In the genomic region with DNA sequence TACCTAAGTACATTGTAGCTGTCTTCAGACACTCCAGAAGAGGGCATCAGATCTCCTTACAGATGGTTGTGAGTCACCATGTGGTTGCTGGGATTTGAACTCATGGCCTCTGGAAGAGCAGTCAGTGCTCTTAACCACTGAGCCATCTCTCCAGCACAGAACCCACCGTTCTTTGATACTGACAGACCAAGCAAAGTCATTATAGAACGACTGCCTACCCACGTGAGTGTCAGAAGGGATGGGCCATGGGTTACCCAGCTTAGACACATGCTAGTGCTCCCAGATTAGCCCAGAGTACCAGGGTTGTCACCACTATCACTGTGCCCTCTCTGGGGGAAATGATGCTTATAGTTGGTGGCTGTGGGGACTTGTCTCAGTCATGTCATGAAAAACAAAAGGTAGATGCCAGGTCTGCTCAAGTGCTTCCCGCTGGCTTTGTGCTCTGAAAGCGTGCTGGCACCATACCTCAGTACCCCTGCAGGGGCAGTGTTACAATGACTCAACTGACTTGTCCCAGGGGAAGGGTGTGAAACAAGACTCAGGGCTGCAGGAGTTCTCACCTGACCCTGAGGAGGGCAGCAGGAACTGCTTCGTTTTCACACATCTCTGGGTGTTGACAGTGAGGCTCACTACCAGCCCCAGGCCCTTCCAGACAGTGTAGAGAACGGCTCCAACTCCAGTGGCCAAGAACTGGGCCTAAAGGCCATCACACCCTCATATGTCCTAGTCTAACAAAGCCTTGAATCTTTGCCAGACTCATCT, we compare ENCODE assay signal across 8 mouse cellular contexts.
A peak's percentile ranks its signal among the peaks of the same experiment; 100 is the strongest.
DNase-seq lines count a peak whose midpoint lies in the region; ATAC-seq and TF ChIP-seq lines count a peak whose summit lies in the region.

No protein-coding gene starts in this region.

- 59% methylated on average over 7 of the region's 7 CpGs for WGBS in hindbrain, embryonic 10.5 days
- WGBS in midbrain, embryonic 11.5 days, result 54% methylated on average over 7 of the region's 7 CpGs

- no peak overlapping the region for H3K4me3 ChIP-seq in layer of hippocampus, adult 2 months
- H3K4me3 ChIP-seq in hindbrain, embryonic 10.5 days, result no peak overlapping the region
- no peak overlapping the region for H3K4me3 ChIP-seq in midbrain, embryonic 11.5 days (ENCODE audit: low read depth, low read length)

- peak overlapping the region; percentile 3; the same call in 1 of the 2 replicates for H3K27ac ChIP-seq in layer of hippocampus, adult 2 months
- H3K27ac ChIP-seq in hindbrain, embryonic 10.5 days, result peak overlapping the region; percentile 46; the same call in 1 of the 2 replicates
- H3K27ac ChIP-seq in midbrain, embryonic 11.5 days (ENCODE audit: low read depth, low read length), result no peak overlapping the region

- peak; percentile 43 for ATAC-seq in midbrain, embryonic 11.5 days (ENCODE audit: low FRiP score)

- no peak overlapping the region for H3K9ac ChIP-seq in midbrain, embryonic 11.5 days (ENCODE audit: low read length)

- no peaks in the 10 kb centered on the region for H3K9me3 ChIP-seq in hindbrain, embryonic 10.5 days
- H3K9me3 ChIP-seq in midbrain, embryonic 11.5 days (ENCODE audit: control insufficient read depth, low read length), result no peaks in the 10 kb centered on the region

- no peaks in the 10 kb centered on the region for H3K27me3 ChIP-seq in hindbrain, embryonic 10.5 days (ENCODE audit: insufficient read depth, poor library complexity, severe bottlenecking)
- no peaks in the 10 kb centered on the region for H3K27me3 ChIP-seq in midbrain, embryonic 11.5 days (ENCODE audit: control insufficient read depth, insufficient read depth, low read length)

- peaks cover 53% of the 10 kb centered on the region for H3K4me1 ChIP-seq in hindbrain, embryonic 10.5 days (replicated peaks)
- H3K4me1 ChIP-seq in midbrain, embryonic 11.5 days (ENCODE audit: control insufficient read depth, insufficient read depth, low read length), result peaks cover 19% of the 10 kb centered on the region

- H3K4me2 ChIP-seq in midbrain, embryonic 11.5 days, result no peak overlapping the region

- TF ChIP-seq CTCF in layer of hippocampus, adult 2 months (conservative IDR thresholded peaks at IDR 0.05), result peak; percentile 34

- no peak for DNase-seq in layer of hippocampus, adult 2 months (ENCODE audit: low spot score in 2 of 2)
- DNase-seq in layer of hippocampus, postnatal 14 days (ENCODE audit: low spot score in 2 of 2), result no peak
- peak; percentile 67 for DNase-seq in NIH3T3 (ENCODE audit: low read depth)
- no peak for DNase-seq in hindbrain, embryonic 10.5 days (ENCODE audit: low spot score)
- peak; percentile 92 for DNase-seq in midbrain, embryonic 11.5 days (ENCODE audit: low spot score, missing footprints)
- DNase-seq in right cerebral cortex, postnatal 4 days, result no peak
- no peak for DNase-seq in urinary bladder, postnatal 14 days (ENCODE audit: low spot score)
- DNase-seq in thymus, postnatal 14 days, result no peak

- no peaks in the 10 kb centered on the region for H3K36me3 ChIP-seq in hindbrain, embryonic 10.5 days
- no peaks in the 10 kb centered on the region for H3K36me3 ChIP-seq in midbrain, embryonic 11.5 days (ENCODE audit: control insufficient read depth, insufficient read depth, low read length)

Comparison
In these comparisons a context has a peak if more than half of its experiments do, and no peak if none do; other contexts are left out.
1. DNase-seq: peak in NIH3T3 (single experiment) and midbrain, embryonic 11.5 days (single experiment); none in layer of hippocampus, adult 2 months (0 of 2), layer of hippocampus, postnatal 14 days (0 of 2), hindbrain, embryonic 10.5 days (single experiment), right cerebral cortex, postnatal 4 days (single experiment), urinary bladder, postnatal 14 days (single experiment) and thymus, postnatal 14 days (single experiment).